Mouse (Mus musculus) layer of hippocampus, postnatal 25 days (tissue): ENCODE results near the gene Rpl22l1. TPM values are rescaled to one million over a fixed set of nuclear protein-coding genes. Genes with fewer than 3 reads are reported as not detected.
"Not testable (repeated sequence)": the region's sequence is repeated elsewhere in the genome, so short reads cannot be mapped to it uniquely, and the experiment has no call there.

Experiments
- DNase-seq, 2 experiments: peaks; one replicate each; pipeline ENCODE4 v3.0.0; 2022; ENCODE audit warnings: mixed read lengths in 2 of 2, low spot score in 1 of 2; ENCODE audit errors: extremely low spot score in 1 of 2
- total RNA-seq, 2 experiments: library from RNA; stranded (reverse); gene quantifications; 2 replicates each; pipeline ENCODE4 v1.2.3; 2021

The Rpl22l1 gene
- total RNA-seq, 2 experiments from 2014 or later: 175 to 209 TPM

GRCm38 (mm10) chr3:28829454-28829853, 24.2 kb downstream of the Rpl22l1 start:
- no peak for DNase-seq

DNA sequence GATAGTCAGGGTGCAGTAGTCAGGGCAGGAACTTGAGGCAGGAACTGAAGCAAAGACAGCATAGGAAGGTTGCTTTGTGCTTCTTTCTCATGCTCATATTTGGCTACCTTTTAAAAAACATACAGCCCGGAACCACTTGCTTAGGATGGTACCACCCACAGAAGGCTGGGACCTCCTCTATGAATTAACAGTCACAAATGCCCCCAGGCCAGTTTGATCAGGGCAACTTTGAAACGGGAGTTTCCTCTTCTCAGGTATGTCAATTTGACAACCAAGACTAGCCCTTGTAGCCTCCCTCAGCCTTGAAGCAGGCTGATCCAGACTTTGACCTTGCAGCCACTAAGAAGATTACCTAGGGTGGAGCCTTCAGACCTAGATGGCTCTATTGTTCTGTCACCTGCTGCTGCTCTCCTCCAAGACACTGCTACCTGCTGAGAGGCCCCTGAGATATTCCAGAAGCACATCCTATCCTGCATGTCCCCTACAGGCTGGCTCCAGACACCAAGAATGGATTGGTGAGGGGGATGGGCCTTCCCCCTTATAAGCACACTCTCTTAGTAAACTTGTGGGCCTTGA, 31.6 kb downstream of the Rpl22l1 start:
- DNase-seq: no peak

- no peak for DNase-seq
Measured at GRCm38 (mm10) chr3:28841886-28842649, 36.8 kb downstream of the Rpl22l1 start.

DNA sequence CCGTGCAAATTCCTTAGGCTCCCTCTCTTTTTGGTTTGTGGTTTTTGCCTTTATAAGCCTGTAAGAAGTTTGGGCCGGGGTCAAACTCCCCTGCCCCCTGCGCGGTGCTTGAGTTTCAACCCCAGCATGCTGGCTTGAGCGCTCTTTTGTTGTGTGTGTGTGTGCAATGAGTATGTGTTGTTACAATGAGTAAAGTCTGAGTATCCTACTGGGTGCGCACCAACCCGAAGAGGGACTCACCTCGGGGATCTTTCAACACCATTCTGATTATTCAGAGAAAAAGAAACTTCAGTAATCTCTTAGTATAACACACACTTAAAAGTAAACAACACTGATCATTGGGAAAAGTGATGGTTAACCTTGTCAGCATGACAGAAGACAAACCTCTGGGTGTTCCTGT, 38.0 kb downstream of the Rpl22l1 start:
- no peak for DNase-seq

GRCm38 (mm10) chr3:28847115-28847514, 41.9 kb downstream of the Rpl22l1 start:
- no peak for DNase-seq

DNA sequence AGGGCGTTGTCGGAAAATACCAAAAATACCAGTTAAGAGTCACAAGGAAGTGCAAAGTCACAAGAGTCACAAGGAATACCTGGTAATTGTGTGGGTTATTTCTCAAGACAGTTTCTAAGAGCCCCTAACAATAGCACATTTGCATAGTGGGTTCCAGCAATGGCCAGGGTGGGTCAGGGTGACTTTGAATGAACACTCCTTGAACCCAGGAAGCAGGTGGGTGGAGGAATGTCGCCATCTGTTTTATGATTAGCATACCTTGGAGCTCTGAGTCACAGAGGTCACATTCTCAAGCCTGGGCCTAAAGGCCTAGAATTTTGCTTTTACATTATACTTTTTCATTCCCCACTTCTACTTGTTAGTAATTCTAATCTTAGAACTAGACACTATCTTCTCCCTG, 46.9 kb downstream of the Rpl22l1 start:
- not testable (repeated sequence) for DNase-seq

Other genes starting within 250 kb of the Rpl22l1 start
- not detected for gene Slc2a2, start 107.5 kb upstream of the Rpl22l1 start, total RNA-seq
- gene Eif5a2, start 24.2 kb upstream of the Rpl22l1 start, total RNA-seq: 10 to 100 TPM; 26.7 to 27.3 TPM
- gene Gm1527, start 87.2 kb downstream of the Rpl22l1 start, total RNA-seq: not detected